Mouse (Mus musculus): ENCODE measurements around the gene Egr2. TPM values are rescaled to one million over a fixed set of nuclear protein-coding genes. Genes with fewer than 3 reads are reported as not detected.

The Egr2 gene
- polyA plus RNA-seq (2012; rRNA removed) = 1.2 and 1.4 TPM in 2 replicates

GRCm38 (mm10) chr10:67535256-67535655 is at the start of gene Egr2:
Gene Egr2, plus strand, starts transcription at chr10:67535475.

GRCm38 (mm10) chr10:67548877-67549731 is 13.8 kb downstream of the Egr2 start, which contains the start of gene Ado:
Gene Ado, minus strand, starts transcription at chr10:67548955.

Other genes starting within 250 kb of the Egr2 start
- 15.5 and 17.1 TPM in 2 replicates for gene Ado, start 13.5 kb downstream of the Egr2 start, polyA plus RNA-seq (2012; rRNA removed)